Mouse (Mus musculus): ENCODE measurements around the gene Cinp. TPM values are rescaled to one million over a fixed set of nuclear protein-coding genes. Genes with fewer than 3 reads are reported as not detected.
A peak's percentile ranks its signal among the peaks of the same experiment; 100 is the strongest.

Gene Cinp
- total and polyA plus RNA-seq, 3 experiments, result 162 to 210 TPM; not detected in 1

GRCm38 (mm10) chr12:110850929-110851256, 38.1 kb downstream of the Cinp start:
- TF ChIP-seq EP300 (IDR thresholded peaks at IDR 0.05; ENCODE audit: low read depth in 1 of 2, low read length in 2 of 2), result no peak
- no peak for TF ChIP-seq POLR2A (IDR thresholded peaks at IDR 0.05; ENCODE audit: control insufficient read depth in 1 of 2, insufficient read depth in 1 of 2, low read depth in 1 of 2, low read length in 2 of 2, poor library complexity in 1 of 2)
- no peak for TF ChIP-seq MAFK (IDR thresholded peaks at IDR 0.05; ENCODE audit: borderline replicate concordance, low read depth, low read length)
- TF ChIP-seq JUND (IDR thresholded peaks at IDR 0.05; ENCODE audit: low read depth, low read length), result no peak
- no peak for TF ChIP-seq MEF2A (IDR thresholded peaks at IDR 0.05; ENCODE audit: extremely low read depth, insufficient replicate concordance, low read depth, low read length, poor library complexity, severe bottlenecking)
- TF ChIP-seq E2F4 (IDR thresholded peaks at IDR 0.05; ENCODE audit: borderline replicate concordance, low read depth, low read length), result no peak
- no peak for TF ChIP-seq CHD1 (IDR thresholded peaks at IDR 0.05; ENCODE audit: low read depth, low read length)
- no peak for TF ChIP-seq MAZ (IDR thresholded peaks at IDR 0.05; ENCODE audit: low read depth, low read length)
- no peak for TF ChIP-seq ZC3H11A (IDR thresholded peaks at IDR 0.05; ENCODE audit: low read depth, low read length)
- no peak for TF ChIP-seq USF2 (IDR thresholded peaks at IDR 0.05; ENCODE audit: borderline replicate concordance in 1 of 2, insufficient read depth in 1 of 2, low read depth in 1 of 2, low read length in 2 of 2)
- Histone ChIP-seq H3K79me2 (ENCODE audit: control insufficient read depth, insufficient read depth, low read length, poor library complexity) (peaks cover 6% of the 10 kb centered on the region; the same call in 1 of the 2 replicates), H3K9ac (ENCODE audit: control insufficient read depth, low read depth, low read length, poor library complexity, severe bottlenecking) (peak overlapping the region; percentile 94), H3K27me3 (ENCODE audit: control insufficient read depth in 1 of 2, insufficient read depth in 2 of 2, low read length in 2 of 2) (no peaks in the 10 kb centered on the region), H3K4me1 (ENCODE audit: control insufficient read depth in 1 of 2, insufficient read depth in 2 of 2, low read length in 2 of 2) (peaks cover 4 to 33% of the 10 kb centered on the region in 2 experiments; a peak in 3 of 4 replicates), H3K9me3 (replicated peaks; ENCODE audit: insufficient read depth, low read length) (no peaks in the 10 kb centered on the region), H3K27ac (ENCODE audit: control insufficient read depth, low read depth, low read length) (peak overlapping the region; percentile 57), H3K36me3 (ENCODE audit: control insufficient read depth in 1 of 2, insufficient read depth in 2 of 2, low read length in 2 of 2) (peaks cover 0 to 10% of the 10 kb centered on the region in 2 experiments; a peak in 1 of 4 replicates), H3K4me3 (ENCODE audit: control insufficient read depth in 1 of 2, insufficient read depth in 1 of 2, low read depth in 2 of 2, low read length in 2 of 2) (peak overlapping the region; percentile 81 to 92)
- DNase-seq (ENCODE audit: low read depth, low spot score), result no peak

- no peaks in the 10 kb centered on the region for H3K9me3 ChIP-seq (replicated peaks; ENCODE audit: insufficient read depth, low read length)
- no peaks in the 10 kb centered on the region for H3K27me3 ChIP-seq (ENCODE audit: control insufficient read depth in 1 of 2, insufficient read depth in 2 of 2, low read length in 2 of 2)
- peak; percentile 90 for DNase-seq (ENCODE audit: low read depth, low spot score)
- H3K9ac ChIP-seq (ENCODE audit: control insufficient read depth, low read depth, low read length, poor library complexity, severe bottlenecking), result peak within 1 kb of the TSS; percentile 94
- H3K27ac ChIP-seq (ENCODE audit: control insufficient read depth, low read depth, low read length), result peak within 1 kb of the TSS; percentile 67
- peaks cover 4 to 30% of the 10 kb centered on the region in 2 experiments; a peak in 3 of 4 replicates for H3K4me1 ChIP-seq (ENCODE audit: control insufficient read depth in 1 of 2, insufficient read depth in 2 of 2, low read length in 2 of 2)
- peak within 1 kb of the TSS; percentile 81 to 92 for H3K4me3 ChIP-seq (ENCODE audit: control insufficient read depth in 1 of 2, insufficient read depth in 1 of 2, low read depth in 2 of 2, low read length in 2 of 2)
- H3K79me2 ChIP-seq (ENCODE audit: control insufficient read depth, insufficient read depth, low read length, poor library complexity), result peaks cover 6% of the 10 kb centered on the region; the same call in 1 of the 2 replicates
- peaks cover 0 to 10% of the 10 kb centered on the region in 2 experiments; a peak in 1 of 4 replicates for H3K36me3 ChIP-seq (ENCODE audit: control insufficient read depth in 1 of 2, insufficient read depth in 2 of 2, low read length in 2 of 2)
- TF ChIP-seq MAFK (IDR thresholded peaks at IDR 0.05; ENCODE audit: borderline replicate concordance, low read depth, low read length) (no peak), GATA1 (IDR thresholded peaks at IDR 0.05; ENCODE audit: low read depth, low read length) (no peak), JUND (IDR thresholded peaks at IDR 0.05; ENCODE audit: low read depth, low read length) (no peak), MAX (IDR thresholded peaks at IDR 0.05; ENCODE audit: low read length) (peak; percentile 64; the same call in 1 of the 2 replicates), E2F4 (IDR thresholded peaks at IDR 0.05; ENCODE audit: borderline replicate concordance, low read depth, low read length) (no peak), RCOR1 (IDR thresholded peaks at IDR 0.05; ENCODE audit: low read depth, low read length) (no peak), ZC3H11A (IDR thresholded peaks at IDR 0.05; ENCODE audit: low read depth, low read length) (no peak), CHD1 (IDR thresholded peaks at IDR 0.05; ENCODE audit: low read depth, low read length) (no peak), MAZ (IDR thresholded peaks at IDR 0.05; ENCODE audit: low read depth, low read length) (peak; percentile 76; the same call in 1 of the 2 replicates), NRF1 (IDR thresholded peaks at IDR 0.05; ENCODE audit: insufficient read depth, low read depth, low read length, poor library complexity, severe bottlenecking) (peak; percentile 42; the same call in 1 of the 2 replicates), MYC (IDR thresholded peaks at IDR 0.05; ENCODE audit: low read depth, low read length) (0 out of 2 replicates have a peak, but pooled peaks have one; percentile 20), SIN3A (IDR thresholded peaks at IDR 0.05; ENCODE audit: low read length) (peak; percentile 78), POLR2A (IDR thresholded peaks at IDR 0.05; ENCODE audit: control insufficient read depth in 1 of 2, insufficient read depth in 1 of 2, low read depth in 1 of 2, low read length in 2 of 2, poor library complexity in 1 of 2) (peak; percentile 52 to 68; a peak in 3 of 4 replicates), MYB (IDR thresholded peaks at IDR 0.05; ENCODE audit: low read depth, low read length) (no peak), ZMIZ1 (IDR thresholded peaks at IDR 0.05; ENCODE audit: low read depth, low read length) (peak; percentile 68; the same call in 1 of the 2 replicates), ELF1 (IDR thresholded peaks at IDR 0.05; ENCODE audit: low read depth, low read length) (peak; percentile 70; the same call in 1 of the 2 replicates), CTCF (IDR thresholded peaks at IDR 0.05 in 2 of 3, conservative IDR thresholded peaks at IDR 0.05 in 1 of 3; ENCODE audit: control insufficient read depth in 1 of 3, insufficient read depth in 1 of 3, low read depth in 2 of 3, low read length in 3 of 3, poor library complexity in 1 of 3, severe bottlenecking in 1 of 3) (no peak), NELFE (IDR thresholded peaks at IDR 0.05; ENCODE audit: low read depth, low read length) (peak; percentile 72), HCFC1 (IDR thresholded peaks at IDR 0.05; ENCODE audit: low read depth, low read length) (peak; percentile 90), SMC3 (IDR thresholded peaks at IDR 0.05; ENCODE audit: low read depth, low read length) (no peak), POLR2AphosphoS2 (IDR thresholded peaks at IDR 0.05; ENCODE audit: low read length) (peak; percentile 70; the same call in 1 of the 2 replicates), CHD2 (IDR thresholded peaks at IDR 0.05; ENCODE audit: low read length) (no peak), USF1 (IDR thresholded peaks at IDR 0.05; ENCODE audit: low read depth, low read length) (no peak; the same call in 1 of the 2 replicates)
These were observed 38.7 kb downstream of the Cinp start, which contains the start of gene Zfp839 for GRCm38 (mm10) chr12:110850010-110850928. Gene Zfp839 (plus strand): TSS chr12:110850253.
